Comparison of ENCODE assay signal across 13 mouse cellular contexts in genomic region chr17:50006338-50006720, GRCm38 (mm10).
DNase-seq lines count a peak whose midpoint lies in the region; ATAC-seq and TF ChIP-seq lines count a peak whose summit lies in the region.
"Had no signal": no experiment of that assay in that cellular context is flagged by ENCODE, and none has a peak within 500 bp of the region (broad histone marks: within the 10 kb centered on the region; RNA-seq: fewer than 3 reads in every experiment).

No protein-coding gene starts in this region.

- no peaks in the 10 kb centered on the region for H3K27me3 ChIP-seq in kidney, embryonic 15.5 days
- no peaks in the 10 kb centered on the region for H3K27me3 ChIP-seq in forebrain, postnatal 0 days (ENCODE audit: insufficient read depth, low read length)
- peaks cover 46% of the 10 kb centered on the region for H3K27me3 ChIP-seq in midbrain, embryonic 12.5 days
- H3K27me3 ChIP-seq: liver, embryonic 15.5 days had no signal

- H3K4me2 ChIP-seq in kidney, embryonic 15.5 days: no peak overlapping the region
- 0 out of 2 replicates have a peak overlapping the region, but pooled peaks have one; percentile 29 for H3K4me2 ChIP-seq in forebrain, postnatal 0 days (ENCODE audit: low read depth)
- peak overlapping the region; percentile 32 for H3K4me2 ChIP-seq in midbrain, embryonic 12.5 days (replicated peaks)
- H3K4me2 ChIP-seq: liver, embryonic 15.5 days had no signal

- 41% methylated on average over 7 of the region's 7 CpGs for WGBS in kidney, embryonic 15.5 days
- 10% methylated on average over 7 of the region's 7 CpGs for WGBS in forebrain, postnatal 0 days
- 12% methylated on average over 7 of the region's 7 CpGs for WGBS in midbrain, embryonic 12.5 days

- ATAC-seq in kidney, embryonic 15.5 days (replicated peaks; ENCODE audit: low FRiP score): 0 out of 2 replicates have a peak, but pooled peaks have one; percentile 5
- peak; percentile 7; the same call in 1 of the 2 replicates for ATAC-seq in forebrain, postnatal 0 days
- ATAC-seq in midbrain, embryonic 12.5 days (ENCODE audit: low FRiP score, low read depth): peak; percentile 59
- ATAC-seq: inflammation-experienced regulatory T-cells, adult 6 months had no signal

- H3K27ac ChIP-seq in kidney, embryonic 15.5 days: no peak overlapping the region
- peak overlapping the region; percentile 88 for H3K27ac ChIP-seq in forebrain, postnatal 0 days (ENCODE audit: low read depth, low read length)
- peak overlapping the region; percentile 88 for H3K27ac ChIP-seq in midbrain, embryonic 12.5 days (replicated peaks)
- H3K27ac ChIP-seq: liver, embryonic 15.5 days had no signal

- H3K36me3 ChIP-seq in kidney, embryonic 15.5 days: no peaks in the 10 kb centered on the region
- H3K36me3 ChIP-seq in forebrain, postnatal 0 days (ENCODE audit: insufficient read depth): no peaks in the 10 kb centered on the region
- H3K36me3 ChIP-seq in midbrain, embryonic 12.5 days: no peaks in the 10 kb centered on the region
- H3K36me3 ChIP-seq: liver, embryonic 15.5 days had no signal

- DNase-seq in kidney, postnatal 4 days: no peak
- no peak for DNase-seq in forebrain, postnatal 0 days
- DNase-seq in urinary bladder, postnatal 10 days (ENCODE audit: low spot score): no peak
- DNase-seq in frontal cortex, adult 2 months (ENCODE audit: extremely low spot score in 1 of 2, low spot score in 1 of 2): no peak
- DNase-seq in urinary bladder, adult 18-20 months (ENCODE audit: low spot score in 2 of 2): no peak
- DNase-seq: gastrocnemius, postnatal 14 days; kidney, postnatal 36 days; lung, postnatal 4 days; thymus, postnatal 14 days had no signal

- no peak overlapping the region for H3K9ac ChIP-seq in kidney, embryonic 15.5 days
- H3K9ac ChIP-seq in forebrain, postnatal 0 days: no peak overlapping the region; the same call in 1 of the 2 replicates
- no peak overlapping the region for H3K9ac ChIP-seq in midbrain, embryonic 12.5 days (replicated peaks)
- H3K9ac ChIP-seq: liver, embryonic 15.5 days had no signal

- no peaks in the 10 kb centered on the region for H3K9me3 ChIP-seq in kidney, embryonic 15.5 days (replicated peaks)
- H3K9me3 ChIP-seq in forebrain, postnatal 0 days (ENCODE audit: low read length): no peaks in the 10 kb centered on the region
- H3K9me3 ChIP-seq in midbrain, embryonic 12.5 days: no peaks in the 10 kb centered on the region
- H3K9me3 ChIP-seq: liver, embryonic 15.5 days had no signal

- TF ChIP-seq CTCF in forebrain, postnatal 0 days (IDR thresholded peaks at IDR 0.05; ENCODE audit: low read depth): no peak

- no peak overlapping the region for H3K4me3 ChIP-seq in kidney, embryonic 15.5 days (replicated peaks)
- no peak overlapping the region for H3K4me3 ChIP-seq in forebrain, postnatal 0 days (ENCODE audit: low read depth, low read length)
- no peak overlapping the region for H3K4me3 ChIP-seq in midbrain, embryonic 12.5 days
- H3K4me3 ChIP-seq: liver, embryonic 15.5 days had no signal

- peaks cover 10% of the 10 kb centered on the region for H3K4me1 ChIP-seq in kidney, embryonic 15.5 days
- peaks cover 14% of the 10 kb centered on the region for H3K4me1 ChIP-seq in forebrain, postnatal 0 days (ENCODE audit: insufficient read depth)
- H3K4me1 ChIP-seq in midbrain, embryonic 12.5 days: peaks cover 27% of the 10 kb centered on the region

Comparison
In these comparisons a context has a peak if more than half of its experiments do, and no peak if none do; other contexts are left out.
1. ATAC-seq: peak in every context shown above with its lines; median percentile 59 in midbrain, embryonic 12.5 days; 7 in forebrain, postnatal 0 days; 5 in kidney, embryonic 15.5 days.